Mouse (Mus musculus): ENCODE results near the gene Crybg1.

GRCm38 (mm10) chr10:43904569-43904968 lies 244.1 kb downstream of the Crybg1 start:
- no peak for TF ChIP-seq EP300 (IDR thresholded peaks at IDR 0.05; ENCODE audit: low read depth)
- TF ChIP-seq CTCF (IDR thresholded peaks at IDR 0.05; ENCODE audit: low read depth), result no peak
